Mouse (Mus musculus) kidney, adult 2 months (tissue): Measurements from ENCODE around the gene Ece2. TPM values are rescaled to one million over a fixed set of nuclear protein-coding genes. Genes with fewer than 3 reads are reported as not detected.
"Not testable (repeated sequence)": the region's sequence is repeated elsewhere in the genome, so short reads cannot be mapped to it uniquely, and the experiment has no call there.

Experiments used
- DNase-seq: peaks from one replicate; pipeline ENCODE4 v3.0.0; 2021
- H3K27ac ChIP-seq: fragments of 200-500 bp; 2 replicates; pipeline ENCODE4 v1.5.1; 2012; ENCODE audit warnings: low read depth, low read length, control low read depth, inconsistent platforms; ENCODE audit not compliant: insufficient read depth
- H3K27me3 ChIP-seq: fragments of 200-500 bp; replicated peaks from 2 replicates; pipeline ENCODE4 v1.6.1; 2012; ENCODE audit warnings: mild to moderate bottlenecking, moderate library complexity, low read length, inconsistent platforms; ENCODE audit not compliant: control insufficient read depth, insufficient read depth
- H3K36me3 ChIP-seq: fragments of 200-500 bp; 2 replicates; pipeline ENCODE4 v1.6.1; 2012; ENCODE audit warnings: mild to moderate bottlenecking, moderate library complexity, low read length, inconsistent platforms; ENCODE audit not compliant: control insufficient read depth, insufficient read depth
- H3K4me1 ChIP-seq: fragments of 200-500 bp; 2 replicates; pipeline ENCODE4 v1.6.1; 2011; ENCODE audit warnings: low read length; ENCODE audit not compliant: control insufficient read depth, insufficient read depth
- H3K4me3 ChIP-seq: fragments of 200-500 bp; 2 replicates; pipeline ENCODE4 v1.5.1; 2011; ENCODE audit warnings: mild to moderate bottlenecking, low read depth, low read length, control low read depth; ENCODE audit not compliant: insufficient read depth
- CTCF ChIP-seq: fragments of 200-500 bp; conservative IDR thresholded peaks from 2 replicates; pipeline ENCODE4 v1.5.1; 2011; ENCODE audit warnings: low read depth, mild to moderate bottlenecking, control low read depth, low read length, moderate library complexity, mixed read lengths; ENCODE audit not compliant: insufficient read depth, insufficient read length
- POLR2A ChIP-seq: fragments of 200-500 bp; IDR thresholded peaks from one replicate; pipeline ENCODE4 v1.6.1; 2011; ENCODE audit warnings: low read depth, low read length, control low read depth
- WGBS: fragments of 180-500 bp; shearing (Covaris S2); methylation state at CpG from one replicate; pipeline ENCODE4 v1.1.7; 2018; 5-methylcytosine and 5-hydroxymethylcytosine counted together
- polyA plus RNA-seq: library from polyadenylated mRNA; depleted of rRNA; stranded (reverse); fragments of >200 nt; gene quantifications from 2 replicates; pipeline ENCODE4 v1.2.3, GENCODE M21; 2012

The Ece2 gene
- polyA plus RNA-seq, 1 experiment = not detected

- peaks cover 15% of the 10 kb centered on the region for H3K36me3 ChIP-seq
- no peak for DNase-seq
- no peaks in the 10 kb centered on the region; the same call in 1 of the 2 replicates for H3K4me1 ChIP-seq
- H3K27me3 ChIP-seq = no peaks in the 10 kb centered on the region
- no peak overlapping the region for H3K27ac ChIP-seq
- no peak overlapping the region for H3K4me3 ChIP-seq
- TF ChIP-seq CTCF (no peak), POLR2A (no peak)
- WGBS = 47% methylated on average over 2 of the region's 2 CpGs
Observed at GRCm38 (mm10) chr16:20653315-20653714, 23.7 kb downstream of the Ece2 start.

- H3K27me3 ChIP-seq = no peaks in the 10 kb centered on the region
- no peak for DNase-seq
- 92% methylated on average over 4 of the region's 4 CpGs for WGBS
- no peak overlapping the region for H3K27ac ChIP-seq
- no peaks in the 10 kb centered on the region; the same call in 1 of the 2 replicates for H3K4me1 ChIP-seq
- no peak overlapping the region for H3K4me3 ChIP-seq
- H3K36me3 ChIP-seq = peaks cover 18% of the 10 kb centered on the region
- TF ChIP-seq CTCF = no peak
- TF ChIP-seq POLR2A = no peak
Observed at GRCm38 (mm10) chr16:20657661-20658060, 28.0 kb downstream of the Ece2 start.

- over 99% methylated on average over 5 of the region's 6 CpGs for WGBS
- not testable (repeated sequence) for H3K36me3 ChIP-seq, H3K4me1 ChIP-seq, H3K27ac ChIP-seq, DNase-seq, H3K27me3 ChIP-seq, H3K4me3 ChIP-seq
Observed at GRCm38 (mm10) chr16:20668013-20668412, 38.4 kb downstream of the Ece2 start, which contains the start of gene Eif4g1. Gene Eif4g1 (plus strand): TSS chr16:20668313.

- no peaks in the 10 kb centered on the region for H3K27me3 ChIP-seq
- DNase-seq = no peak
Observed at GRCm38 (mm10) chr16:20670291-20670690, 40.7 kb downstream of the Ece2 start.

GRCm38 (mm10) chr16:20671886-20672285 is 42.3 kb downstream of the Ece2 start:
- TF ChIP-seq POLR2A (no peak), CTCF (no peak)
- Histone ChIP-seq H3K27me3 (no peaks in the 10 kb centered on the region), H3K4me3 (no peak overlapping the region), H3K4me1 (peaks cover 5% of the 10 kb centered on the region; the same call in 1 of the 2 replicates), H3K27ac (no peak overlapping the region), H3K36me3 (peaks cover 1% of the 10 kb centered on the region; the same call in 1 of the 2 replicates)
- WGBS = 25% methylated on average over 6 of the region's 6 CpGs
- no peak for DNase-seq

More at GRCm38 (mm10) chr16:20670291-20670690, 40.7 kb downstream of the Ece2 start:
- Histone ChIP-seq H3K4me1 (peaks cover 5% of the 10 kb centered on the region; the same call in 1 of the 2 replicates), H3K27ac (no peak overlapping the region), H3K4me3 (no peak overlapping the region), H3K36me3 (no peaks in the 10 kb centered on the region)
- TF ChIP-seq CTCF = no peak
- TF ChIP-seq POLR2A = no peak
- WGBS = 85% methylated on average over 3 of the region's 3 CpGs

GRCm38 (mm10) chr16:20672500-20672902 is 42.9 kb downstream of the Ece2 start:
- Histone ChIP-seq H3K27ac (no peak overlapping the region), H3K36me3 (peaks cover 1% of the 10 kb centered on the region; the same call in 1 of the 2 replicates), H3K4me3 (peak overlapping the region; percentile 98), H3K4me1 (peaks cover 5% of the 10 kb centered on the region; the same call in 1 of the 2 replicates), H3K27me3 (no peaks in the 10 kb centered on the region)
- under 1% methylated on average over 38 of the region's 38 CpGs for WGBS
- peak; percentile 98 for DNase-seq
- TF ChIP-seq CTCF = no peak
- peak; percentile 40 for TF ChIP-seq POLR2A

GRCm38 (mm10) chr16:20672965-20673705 is 43.5 kb downstream of the Ece2 start:
- 1% methylated on average over 65 of the region's 78 CpGs for WGBS
- DNase-seq = peak; percentile 64
- peak overlapping the region; percentile 67 for H3K27ac ChIP-seq
- H3K36me3 ChIP-seq = peaks cover 1% of the 10 kb centered on the region; the same call in 1 of the 2 replicates
- no peak for TF ChIP-seq POLR2A
- no peak for TF ChIP-seq CTCF
- H3K4me3 ChIP-seq = peak overlapping the region; percentile 98
- H3K4me1 ChIP-seq = peaks cover 5% of the 10 kb centered on the region; the same call in 1 of the 2 replicates
- H3K27me3 ChIP-seq = no peaks in the 10 kb centered on the region
